Mouse (Mus musculus) bone marrow macrophage, adult 2 months (primary cell): ENCODE data around the gene Igsf3. TPM values are rescaled to one million over a fixed set of nuclear protein-coding genes. Genes with fewer than 3 reads are reported as not detected.

ENCODE experiments used
- H3K27ac ChIP-seq: 2 replicates; pipeline ENCODE4 v1.5.1; 2012; ENCODE audit warnings: low read depth, low read length; ENCODE audit not compliant: insufficient read depth
- H3K4me1 ChIP-seq: 2 replicates; pipeline ENCODE4 v1.6.1; 2012; ENCODE audit warnings: low read length; ENCODE audit not compliant: control insufficient read depth, insufficient read depth
- H3K4me3 ChIP-seq: 2 replicates; pipeline ENCODE4 v1.5.1; 2012; ENCODE audit warnings: mild to moderate bottlenecking, low read length, moderate library complexity; ENCODE audit not compliant: insufficient read depth
- CTCF ChIP-seq: IDR thresholded peaks from 2 replicates; pipeline ENCODE4 v1.5.1; 2012; ENCODE audit warnings: low read depth, mild to moderate bottlenecking, low read length, moderate library complexity
- POLR2A ChIP-seq: IDR thresholded peaks from 2 replicates; pipeline ENCODE4 v1.6.1; 2012; ENCODE audit warnings: mild to moderate bottlenecking, low read depth, low read length, borderline replicate concordance
- polyA plus RNA-seq: library from polyadenylated mRNA; stranded (reverse); fragments of >200 nt; gene quantifications from 2 replicates; pipeline ENCODE4 v1.2.4, GENCODE M21; 2012; ENCODE audit not compliant: missing spikeins, insufficient read depth, insufficient read length

Gene Igsf3
- polyA plus RNA-seq = 0.19 TPM in 1 of 2 replicates, not detected in the other

DNA sequence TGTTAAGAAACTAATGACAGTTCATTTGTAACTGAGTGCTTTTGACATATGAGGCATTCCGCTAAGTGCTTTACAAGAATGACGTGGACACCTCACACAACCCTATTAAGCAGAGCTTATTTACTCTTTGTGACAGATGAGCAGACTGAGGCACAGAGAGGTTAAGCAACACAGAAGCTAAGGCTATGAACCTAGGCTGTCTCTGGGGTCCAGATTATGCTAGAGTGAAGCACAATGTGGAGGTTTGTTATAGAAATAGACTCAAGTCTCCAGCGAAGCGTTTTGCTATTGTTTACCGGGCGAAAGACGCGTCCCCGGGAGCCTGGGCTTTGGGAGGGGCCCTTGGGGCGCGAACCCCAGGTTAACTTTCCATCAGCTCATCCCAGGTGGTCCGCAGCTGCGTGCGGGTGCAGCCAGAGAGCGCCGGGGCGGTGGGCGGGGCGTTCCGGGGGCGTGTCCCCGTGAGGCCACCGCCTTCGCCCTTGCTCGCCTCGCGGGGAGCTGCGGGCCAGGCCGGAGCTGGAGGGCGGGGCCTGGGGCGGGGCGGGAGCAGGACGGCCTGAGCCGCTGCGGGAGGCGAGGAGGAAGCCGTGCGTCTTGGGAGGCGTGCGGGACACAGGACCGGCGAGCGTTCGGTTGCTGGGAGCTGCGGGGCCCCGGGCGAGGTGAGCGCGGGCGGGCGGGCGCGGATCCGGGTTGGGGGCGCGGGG lies at the start of gene Igsf3:
Gene Igsf3 (plus strand): TSS at position 546 of the 710 bp plus-strand sequence.
- no peaks in the 10 kb centered on the region for H3K4me1 ChIP-seq
- peak within 1 kb of the TSS; percentile 54 for H3K4me3 ChIP-seq
- no peak for TF ChIP-seq POLR2A
- no peak for TF ChIP-seq CTCF
- H3K27ac ChIP-seq = no peak within 1 kb of the TSS

DNA sequence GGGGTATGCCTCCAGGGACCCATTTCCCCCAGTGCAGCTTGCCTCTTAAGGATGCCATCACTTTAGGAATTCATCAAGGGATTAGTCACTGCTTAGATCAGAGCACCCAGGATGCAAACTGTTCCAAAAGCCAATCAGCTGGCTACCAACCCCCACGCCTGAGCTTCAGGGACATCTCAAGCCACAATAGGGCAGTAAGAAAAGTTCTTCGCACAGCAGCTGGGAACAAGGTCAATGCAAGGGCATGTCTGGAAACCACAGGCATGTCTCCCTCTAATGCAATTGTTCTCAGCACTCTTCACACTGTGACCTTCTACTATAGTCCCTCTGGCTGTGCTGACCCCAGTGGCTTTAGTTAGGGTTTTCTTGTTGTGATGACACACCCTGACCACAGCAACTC lies 49.6 kb upstream of the Igsf3 start:
- Histone ChIP-seq H3K4me3 (no peak overlapping the region), H3K4me1 (no peaks in the 10 kb centered on the region), H3K27ac (no peak overlapping the region)
- TF ChIP-seq CTCF (no peak), POLR2A (no peak)

DNA sequence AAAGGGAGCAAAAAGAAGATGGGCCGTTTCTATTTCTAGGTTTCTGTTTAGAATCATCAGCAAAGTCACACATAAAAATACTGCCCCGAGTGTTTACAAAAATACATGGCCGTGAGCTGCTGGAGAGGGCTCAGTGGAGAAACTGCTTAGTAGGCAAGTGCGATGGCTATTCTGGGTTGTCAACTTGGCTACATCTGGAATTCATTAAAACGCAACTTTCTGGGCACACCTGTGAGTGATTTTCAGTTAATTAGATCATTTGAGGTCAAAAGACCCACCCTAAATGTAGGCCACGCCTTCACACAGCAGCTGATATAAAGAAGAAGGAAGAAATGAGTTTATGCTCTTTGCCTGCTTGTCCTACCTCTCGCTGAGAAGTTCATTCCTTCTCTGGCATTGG lies 48.3 kb upstream of the Igsf3 start:
- no peak overlapping the region for H3K4me3 ChIP-seq
- TF ChIP-seq POLR2A (no peak), CTCF (no peak)

GRCm38 (mm10) chr3:101343199-101343924 lies 33.5 kb upstream of the Igsf3 start:
- no peak for TF ChIP-seq CTCF
- TF ChIP-seq POLR2A = no peak
- no peak overlapping the region for H3K4me3 ChIP-seq

More for the DNA sequence above, 48.3 kb upstream of the Igsf3 start:
- Histone ChIP-seq H3K27ac (no peak overlapping the region), H3K4me1 (no peaks in the 10 kb centered on the region)

GRCm38 (mm10) chr3:101344246-101344645 lies 32.6 kb upstream of the Igsf3 start:
- Histone ChIP-seq H3K4me3 (no peak overlapping the region), H3K4me1 (no peaks in the 10 kb centered on the region), H3K27ac (no peak overlapping the region)
- TF ChIP-seq CTCF (no peak), POLR2A (no peak)

More at GRCm38 (mm10) chr3:101343199-101343924, 33.5 kb upstream of the Igsf3 start:
- H3K27ac ChIP-seq = no peak overlapping the region
- H3K4me1 ChIP-seq = no peaks in the 10 kb centered on the region

- TF ChIP-seq POLR2A = no peak
- TF ChIP-seq CTCF = no peak
- Histone ChIP-seq H3K27ac (no peak overlapping the region), H3K4me3 (no peak overlapping the region), H3K4me1 (no peaks in the 10 kb centered on the region)
These were observed 31.6 kb upstream of the Igsf3 start for GRCm38 (mm10) chr3:101345299-101345698.

DNA sequence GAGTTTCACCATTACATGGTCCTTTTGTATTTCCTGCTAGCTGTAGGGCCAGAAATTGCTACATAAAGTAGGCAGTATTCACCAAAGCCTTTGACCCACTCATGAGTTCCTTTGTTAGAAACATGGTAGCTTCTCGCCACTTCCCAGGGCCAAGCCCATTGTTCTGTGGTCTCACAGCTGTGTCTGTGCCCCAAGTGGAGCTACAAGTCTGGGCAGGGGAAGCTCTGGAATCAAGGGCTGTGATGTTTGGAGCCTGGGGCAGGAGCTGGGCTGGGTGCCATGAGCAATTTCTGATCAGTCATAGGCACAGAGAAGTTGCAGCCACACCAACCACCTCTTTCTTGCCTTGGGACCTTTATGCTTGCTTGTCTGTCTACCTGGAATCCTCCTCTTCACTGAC lies 30.1 kb upstream of the Igsf3 start:
- Histone ChIP-seq H3K4me3 (no peak overlapping the region), H3K27ac (no peak overlapping the region), H3K4me1 (no peaks in the 10 kb centered on the region)
- no peak for TF ChIP-seq POLR2A
- no peak for TF ChIP-seq CTCF

- Histone ChIP-seq H3K27ac (no peak overlapping the region), H3K4me1 (no peaks in the 10 kb centered on the region), H3K4me3 (no peak overlapping the region)
- TF ChIP-seq POLR2A (no peak), CTCF (no peak)
These were observed 28.3 kb upstream of the Igsf3 start for GRCm38 (mm10) chr3:101348501-101349161.

- no peak overlapping the region for H3K27ac ChIP-seq
- no peak for TF ChIP-seq CTCF
- no peak for TF ChIP-seq POLR2A
- no peak overlapping the region for H3K4me3 ChIP-seq
- no peaks in the 10 kb centered on the region for H3K4me1 ChIP-seq
These were observed 27.2 kb upstream of the Igsf3 start for GRCm38 (mm10) chr3:101349542-101350307.
